Mouse (Mus musculus) forebrain, embryonic 13.5 days (tissue): Measurements from ENCODE around the gene Lrrn4. TPM values are rescaled to one million over a fixed set of nuclear protein-coding genes. Genes with fewer than 3 reads are reported as not detected.

Experiments
- polyA plus RNA-seq: library from polyadenylated mRNA; unstranded; fragments of >200 nt; fragmentation: Nextera tagmentation; extraction: Ambion mirVana; gene quantifications from 2 replicates; pipeline ENCODE4 v1.2.1, GENCODE M21; 2015

The Lrrn4 gene
- polyA plus RNA-seq, 1 experiment from 2014 or later = 0.04 TPM

Other genes with a start within 250 kb of the Lrrn4 start
- gene Shld1, start 194.0 kb downstream of the Lrrn4 start, polyA plus RNA-seq = 21.7 and 23.6 TPM in 2 replicates
- 23.5 and 27.1 TPM in 2 replicates for gene Chgb, start 99.6 kb downstream of the Lrrn4 start, polyA plus RNA-seq
- gene Trmt6, start 64.8 kb downstream of the Lrrn4 start, polyA plus RNA-seq = 33.8 and 34.6 TPM in 2 replicates
- 15.0 and 16.8 TPM in 2 replicates for gene Mcm8, start 64.8 kb downstream of the Lrrn4 start, polyA plus RNA-seq
- 9.8 and 10.1 TPM in 2 replicates for gene Crls1, start 34.2 kb downstream of the Lrrn4 start, polyA plus RNA-seq
- gene Fermt1, start 65.0 kb upstream of the Lrrn4 start, polyA plus RNA-seq = 0.04 TPM in 1 of 2 replicates, not detected in the other